Mouse (Mus musculus) bone marrow, adult 2 months (tissue): ENCODE results near the gene Ppil6.

Experiments used
- CTCF ChIP-seq: fragments of 200-500 bp; IDR thresholded peaks from 2 replicates; pipeline ENCODE4 v1.5.1; 2011; ENCODE audit warnings: low read length, control low read depth; ENCODE audit not compliant: control insufficient read depth, insufficient read depth
- POLR2A ChIP-seq: fragments of 200-500 bp; IDR thresholded peaks from 2 replicates; pipeline ENCODE4 v1.6.1; 2011; ENCODE audit warnings: low read depth, mild to moderate bottlenecking, control low read depth, low read length, borderline replicate concordance; ENCODE audit not compliant: control insufficient read depth

DNA sequence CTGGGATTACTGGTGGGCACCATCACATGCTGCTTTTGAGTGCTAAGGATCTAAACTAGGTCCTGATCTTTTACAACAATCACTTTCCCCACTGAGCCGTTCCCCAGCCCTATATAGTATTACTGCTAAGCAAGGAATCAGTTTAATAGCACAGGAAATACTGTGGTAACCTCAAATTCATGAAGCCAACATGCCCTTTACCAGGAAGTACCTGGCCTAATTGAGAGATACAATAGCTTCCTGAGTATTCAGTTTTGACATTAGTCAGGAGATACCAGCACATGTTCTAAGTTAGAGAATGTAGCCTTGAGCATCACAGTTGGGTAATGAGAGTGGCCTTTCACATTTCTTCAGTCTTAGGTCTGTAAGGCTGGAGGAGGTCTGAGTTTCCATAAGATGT is 46.5 kb downstream of the Ppil6 start:
- TF ChIP-seq CTCF, result no peak
- TF ChIP-seq POLR2A, result no peak
